Mouse (Mus musculus): ENCODE data around the gene Cd68. TPM values are rescaled to one million over a fixed set of nuclear protein-coding genes. Genes with fewer than 3 reads are reported as not detected.

The Cd68 gene
- polyA plus RNA-seq, 1 experiment from 2014 or later, result 5.5 TPM

GRCm38 (mm10) chr11:69655264-69656064, 10.5 kb downstream of the Cd68 start, which contains the start of gene Sox15:
Sox15 (plus strand) TSS chr11:69655314.
- Histone ChIP-seq H3K4me3 (ENCODE audit: low read depth, low read length) (no peak within 1 kb of the TSS), H3K4me2 (ENCODE audit: low read depth) (no peak within 1 kb of the TSS), H3K4me1 (ENCODE audit: control insufficient read depth, insufficient read depth, low read length) (no peaks in the 10 kb centered on the region), H3K27me3 (ENCODE audit: control insufficient read depth, insufficient read depth, low read length) (no peaks in the 10 kb centered on the region), H3K27ac (ENCODE audit: low read depth, low read length) (peak within 1 kb of the TSS; percentile 0; the same call in 1 of the 2 replicates), H3K36me3 (ENCODE audit: control insufficient read depth, insufficient read depth, low read length) (peaks cover 38% of the 10 kb centered on the region), H3K9ac (ENCODE audit: low read length) (0 out of 2 replicates have a peak within 1 kb of the TSS, but pooled peaks have one; percentile 7), H3K9me3 (ENCODE audit: control insufficient read depth, low read length) (no peaks in the 10 kb centered on the region)
- whole genome bisulfite sequencing, result 28% methylated on average over 34 of the region's 34 CpGs
- ATAC-seq (ENCODE audit: insufficient read depth, low FRiP score, low TSS enrichment), result peak; percentile 73; the same call in 1 of the 2 replicates
- peak; percentile 87 for DNase-seq (ENCODE audit: low spot score)

DNA sequence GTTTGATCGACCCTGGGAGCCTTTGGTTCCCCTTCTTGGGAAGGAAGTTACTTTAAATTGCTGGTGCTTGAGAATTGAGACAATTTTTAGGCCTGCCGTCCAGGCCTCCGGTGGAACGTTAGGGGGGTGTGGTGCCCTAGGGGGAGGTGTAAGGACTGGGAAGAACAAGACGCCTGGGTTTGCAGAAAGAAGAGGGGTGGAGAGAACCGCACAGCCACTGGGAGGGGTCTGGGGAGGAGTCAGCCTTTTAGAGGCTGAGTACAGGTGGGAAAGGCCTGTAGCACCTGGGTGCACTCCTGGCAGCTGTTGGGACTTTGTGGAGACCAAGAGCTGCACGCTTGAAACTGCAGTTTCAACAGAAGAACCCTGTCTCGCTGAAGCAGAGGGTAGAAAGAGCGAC, 11.2 kb downstream of the Cd68 start:
- Histone ChIP-seq H3K27ac (ENCODE audit: low read depth, low read length) (peak overlapping the region; percentile 0; the same call in 1 of the 2 replicates), H3K27me3 (ENCODE audit: control insufficient read depth, insufficient read depth, low read length) (no peaks in the 10 kb centered on the region), H3K4me2 (ENCODE audit: low read depth) (no peak overlapping the region), H3K9me3 (ENCODE audit: control insufficient read depth, low read length) (no peaks in the 10 kb centered on the region), H3K9ac (ENCODE audit: low read length) (no peak overlapping the region), H3K4me3 (ENCODE audit: low read depth, low read length) (no peak overlapping the region), H3K36me3 (ENCODE audit: control insufficient read depth, insufficient read depth, low read length) (peaks cover 40% of the 10 kb centered on the region), H3K4me1 (ENCODE audit: control insufficient read depth, insufficient read depth, low read length) (no peaks in the 10 kb centered on the region)
- ATAC-seq (ENCODE audit: insufficient read depth, low FRiP score, low TSS enrichment), result no peak
- 45% methylated on average over 9 of the region's 9 CpGs for WGBS
- DNase-seq (ENCODE audit: low spot score), result no peak

- H3K4me1 ChIP-seq (ENCODE audit: control insufficient read depth, insufficient read depth, low read length), result no peaks in the 10 kb centered on the region
- 80% methylated on average over 5 of the region's 5 CpGs for WGBS
- no peaks in the 10 kb centered on the region for H3K27me3 ChIP-seq (ENCODE audit: control insufficient read depth, insufficient read depth, low read length)
- H3K9ac ChIP-seq (ENCODE audit: low read length), result no peak overlapping the region
- no peak overlapping the region for H3K4me3 ChIP-seq (ENCODE audit: low read depth, low read length)
- DNase-seq (ENCODE audit: low spot score) (no peak), ATAC-seq (ENCODE audit: insufficient read depth, low FRiP score, low TSS enrichment) (no peak)
- H3K36me3 ChIP-seq (ENCODE audit: control insufficient read depth, insufficient read depth, low read length), result peaks cover 46% of the 10 kb centered on the region
- no peaks in the 10 kb centered on the region for H3K9me3 ChIP-seq (ENCODE audit: control insufficient read depth, low read length)
- H3K27ac ChIP-seq (ENCODE audit: low read depth, low read length), result no peak overlapping the region
- no peak overlapping the region for H3K4me2 ChIP-seq (ENCODE audit: low read depth)
These were observed 12.6 kb downstream of the Cd68 start for GRCm38 (mm10) chr11:69653399-69653798.

DNA sequence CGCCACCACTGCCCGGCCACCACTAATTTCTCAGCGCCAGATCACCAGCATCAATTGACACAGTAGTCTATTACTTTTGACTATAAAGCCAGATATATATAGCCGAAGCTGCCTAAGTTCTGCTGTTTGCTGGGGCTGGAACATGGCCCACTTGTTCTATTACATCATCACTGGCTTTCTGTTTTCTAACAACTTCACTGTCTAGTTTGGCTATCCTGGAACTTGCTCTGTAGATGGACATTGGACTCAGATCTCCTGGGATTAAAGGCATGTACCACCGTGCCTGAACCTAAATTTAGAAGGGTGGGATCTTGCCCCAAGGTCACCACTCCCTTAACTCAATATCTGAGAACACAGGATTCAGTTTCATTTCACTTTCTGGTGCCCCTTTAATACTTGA, 20.1 kb downstream of the Cd68 start:
- ATAC-seq (ENCODE audit: insufficient read depth, low FRiP score, low TSS enrichment) (no peak), DNase-seq (ENCODE audit: low spot score) (no peak)
- Histone ChIP-seq H3K27me3 (ENCODE audit: control insufficient read depth, insufficient read depth, low read length) (no peaks in the 10 kb centered on the region), H3K4me2 (ENCODE audit: low read depth) (no peak overlapping the region), H3K4me1 (ENCODE audit: control insufficient read depth, insufficient read depth, low read length) (no peaks in the 10 kb centered on the region), H3K36me3 (ENCODE audit: control insufficient read depth, insufficient read depth, low read length) (peaks cover 43% of the 10 kb centered on the region), H3K4me3 (ENCODE audit: low read depth, low read length) (no peak overlapping the region), H3K9me3 (ENCODE audit: control insufficient read depth, low read length) (no peaks in the 10 kb centered on the region), H3K9ac (ENCODE audit: low read length) (no peak overlapping the region), H3K27ac (ENCODE audit: low read depth, low read length) (no peak overlapping the region)
- 94% methylated on average over 5 of the region's 5 CpGs for WGBS

DNA sequence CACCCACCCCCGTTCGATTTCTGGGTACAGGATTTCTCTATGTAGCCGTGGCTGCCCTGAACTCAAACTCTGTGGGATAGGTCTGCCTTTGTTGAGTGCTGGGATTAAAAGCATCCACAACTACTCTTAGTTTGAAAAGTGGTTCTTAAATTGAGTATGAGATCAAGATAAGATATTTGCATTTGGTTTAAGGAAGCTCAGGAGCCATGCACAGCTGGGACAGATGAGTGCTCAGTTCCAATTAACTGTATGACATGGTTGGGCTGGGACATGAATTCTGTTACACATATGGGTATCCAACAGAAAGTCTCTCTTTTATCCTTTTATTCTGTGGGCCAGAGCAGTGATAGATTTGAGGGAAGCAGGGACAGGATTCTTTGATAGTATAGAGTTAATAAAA, 30.5 kb downstream of the Cd68 start:
- H3K27me3 ChIP-seq (ENCODE audit: control insufficient read depth, insufficient read depth, low read length), result no peaks in the 10 kb centered on the region
- DNase-seq (ENCODE audit: low spot score), result no peak
- WGBS, result 95% methylated on average over 3 of the region's 3 CpGs
- no peak for ATAC-seq (ENCODE audit: insufficient read depth, low FRiP score, low TSS enrichment)
- no peak overlapping the region for H3K27ac ChIP-seq (ENCODE audit: low read depth, low read length)
- H3K9ac ChIP-seq (ENCODE audit: low read length), result no peak overlapping the region
- no peak overlapping the region for H3K4me2 ChIP-seq (ENCODE audit: low read depth)
- H3K9me3 ChIP-seq (ENCODE audit: control insufficient read depth, low read length), result no peaks in the 10 kb centered on the region
- no peaks in the 10 kb centered on the region; the same call in 1 of the 2 replicates for H3K36me3 ChIP-seq (ENCODE audit: control insufficient read depth, insufficient read depth, low read length)
- peaks cover 17% of the 10 kb centered on the region for H3K4me1 ChIP-seq (ENCODE audit: control insufficient read depth, insufficient read depth, low read length)
- H3K4me3 ChIP-seq (ENCODE audit: low read depth, low read length), result no peak overlapping the region

GRCm38 (mm10) chr11:69633128-69633866, 32.7 kb downstream of the Cd68 start:
- ATAC-seq (ENCODE audit: insufficient read depth, low FRiP score, low TSS enrichment), result peak; percentile 56
- peaks cover 17% of the 10 kb centered on the region for H3K4me1 ChIP-seq (ENCODE audit: control insufficient read depth, insufficient read depth, low read length)

DNA sequence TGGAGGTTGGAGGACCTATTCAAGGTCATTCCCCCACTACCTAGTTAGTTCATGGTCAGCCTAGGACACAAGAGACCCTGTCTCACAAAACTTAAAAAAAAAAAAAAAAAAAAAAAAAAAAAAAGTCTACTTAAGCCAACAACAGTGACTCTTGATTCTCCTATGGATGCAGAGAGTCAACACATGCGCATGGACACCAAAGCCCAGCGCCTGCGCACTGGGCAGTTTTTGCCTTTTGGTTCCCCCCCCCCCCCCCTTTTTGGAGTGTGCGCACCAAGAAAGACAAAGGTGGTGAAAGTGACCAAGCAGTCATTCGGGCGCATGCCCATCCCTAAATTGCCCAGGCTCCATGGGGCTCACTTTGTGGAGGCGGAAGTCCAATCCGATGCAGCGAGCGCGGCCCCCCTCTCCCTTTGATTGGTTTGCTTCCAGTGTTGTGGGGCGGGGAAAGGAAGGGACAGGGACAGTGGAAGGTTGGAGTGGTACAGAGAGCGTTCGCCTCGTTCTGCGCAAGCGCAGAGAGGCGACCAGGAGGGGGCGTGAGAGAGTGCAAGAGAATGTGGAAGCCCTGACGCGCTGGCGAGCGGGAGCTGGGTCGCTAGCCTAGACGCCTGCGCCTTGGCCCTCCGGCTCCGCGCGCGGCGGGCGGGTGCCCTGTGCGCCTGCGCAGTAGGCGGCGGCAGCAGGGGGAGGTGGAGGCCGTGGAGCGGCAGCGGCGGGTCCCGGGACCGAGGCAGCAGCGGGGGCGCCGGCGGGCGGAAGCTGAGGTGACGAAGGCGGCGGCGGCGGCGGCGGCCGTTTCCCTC, 33.5 kb downstream of the Cd68 start, which contains the start of gene Fxr2:
Gene Fxr2 (plus strand): TSS at position 707 of the 806 bp plus-strand sequence.
- peak within 1 kb of the TSS; percentile 96 for H3K27ac ChIP-seq (ENCODE audit: low read depth, low read length)
- WGBS, result 0% methylated on average over 35 of the region's 56 CpGs
- H3K4me1 ChIP-seq (ENCODE audit: control insufficient read depth, insufficient read depth, low read length), result peaks cover 17% of the 10 kb centered on the region
- peak within 1 kb of the TSS; percentile 99 for H3K4me3 ChIP-seq (ENCODE audit: low read depth, low read length)
- peak within 1 kb of the TSS; percentile 74 for H3K4me2 ChIP-seq (ENCODE audit: low read depth)
- DNase-seq (ENCODE audit: low spot score) (peak; percentile 100), ATAC-seq (ENCODE audit: insufficient read depth, low FRiP score, low TSS enrichment) (peak; percentile 99)
- peak within 1 kb of the TSS; percentile 96 for H3K9ac ChIP-seq (ENCODE audit: low read length)
- no peaks in the 10 kb centered on the region for H3K9me3 ChIP-seq (ENCODE audit: control insufficient read depth, low read length)
- H3K27me3 ChIP-seq (ENCODE audit: control insufficient read depth, insufficient read depth, low read length), result no peaks in the 10 kb centered on the region
- H3K36me3 ChIP-seq (ENCODE audit: control insufficient read depth, insufficient read depth, low read length), result no peaks in the 10 kb centered on the region; the same call in 1 of the 2 replicates

More at GRCm38 (mm10) chr11:69633128-69633866, 32.7 kb downstream of the Cd68 start:
- Histone ChIP-seq H3K4me3 (ENCODE audit: low read depth, low read length) (peak overlapping the region; percentile 99), H3K9me3 (ENCODE audit: control insufficient read depth, low read length) (no peaks in the 10 kb centered on the region), H3K27ac (ENCODE audit: low read depth, low read length) (peak overlapping the region; percentile 96), H3K36me3 (ENCODE audit: control insufficient read depth, insufficient read depth, low read length) (no peaks in the 10 kb centered on the region; the same call in 1 of the 2 replicates), H3K4me2 (ENCODE audit: low read depth) (peak overlapping the region; percentile 74), H3K9ac (ENCODE audit: low read length) (peak overlapping the region; percentile 96), H3K27me3 (ENCODE audit: control insufficient read depth, insufficient read depth, low read length) (no peaks in the 10 kb centered on the region)
- no peak for DNase-seq (ENCODE audit: low spot score)
- WGBS, result under 1% methylated on average over 44 of the region's 50 CpGs

DNA sequence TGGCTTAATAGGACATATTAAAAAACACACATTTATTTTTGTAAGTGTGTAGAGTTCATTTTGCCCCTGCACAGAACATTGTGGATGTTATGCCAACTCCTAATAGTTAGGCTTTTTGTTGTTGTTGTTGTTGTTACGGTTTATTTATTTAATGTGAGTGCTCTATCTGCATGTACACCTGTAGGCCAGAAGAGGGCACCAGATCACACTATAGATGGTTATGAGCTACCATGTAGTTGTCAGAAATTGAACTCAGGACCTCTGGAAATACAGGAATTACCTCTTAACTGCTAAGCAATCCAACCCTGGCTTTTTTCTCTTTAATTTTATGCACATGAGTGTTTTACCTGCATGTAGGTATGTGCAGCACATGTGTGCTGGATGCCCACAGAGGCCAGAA, 36.2 kb downstream of the Cd68 start:
- H3K4me2 ChIP-seq (ENCODE audit: low read depth), result no peak overlapping the region
- no peaks in the 10 kb centered on the region for H3K27me3 ChIP-seq (ENCODE audit: control insufficient read depth, insufficient read depth, low read length)
- H3K27ac ChIP-seq (ENCODE audit: low read depth, low read length), result no peak overlapping the region
- no peaks in the 10 kb centered on the region for H3K36me3 ChIP-seq (ENCODE audit: control insufficient read depth, insufficient read depth, low read length)
- no peak for DNase-seq (ENCODE audit: low spot score)
- peaks cover 9% of the 10 kb centered on the region for H3K4me1 ChIP-seq (ENCODE audit: control insufficient read depth, insufficient read depth, low read length)
- ATAC-seq (ENCODE audit: insufficient read depth, low FRiP score, low TSS enrichment), result no peak
- no peak overlapping the region for H3K4me3 ChIP-seq (ENCODE audit: low read depth, low read length)
- 64% methylated on average over 1 of the region's 1 CpGs for WGBS
- no peaks in the 10 kb centered on the region for H3K9me3 ChIP-seq (ENCODE audit: control insufficient read depth, low read length)
- H3K9ac ChIP-seq (ENCODE audit: low read length), result no peak overlapping the region

Data from neural tube, embryonic 11.5 days (tissue).